Mouse (Mus musculus): ENCODE data around the gene Tmem109. TPM values are rescaled to one million over a fixed set of nuclear protein-coding genes. Genes with fewer than 3 reads are reported as not detected.

The Tmem109 gene
- 145 and 147 TPM in 2 replicates for polyA plus RNA-seq (2015; fragmentation: Nextera tagmentation; extraction: Ambion mirVana)

DNA sequence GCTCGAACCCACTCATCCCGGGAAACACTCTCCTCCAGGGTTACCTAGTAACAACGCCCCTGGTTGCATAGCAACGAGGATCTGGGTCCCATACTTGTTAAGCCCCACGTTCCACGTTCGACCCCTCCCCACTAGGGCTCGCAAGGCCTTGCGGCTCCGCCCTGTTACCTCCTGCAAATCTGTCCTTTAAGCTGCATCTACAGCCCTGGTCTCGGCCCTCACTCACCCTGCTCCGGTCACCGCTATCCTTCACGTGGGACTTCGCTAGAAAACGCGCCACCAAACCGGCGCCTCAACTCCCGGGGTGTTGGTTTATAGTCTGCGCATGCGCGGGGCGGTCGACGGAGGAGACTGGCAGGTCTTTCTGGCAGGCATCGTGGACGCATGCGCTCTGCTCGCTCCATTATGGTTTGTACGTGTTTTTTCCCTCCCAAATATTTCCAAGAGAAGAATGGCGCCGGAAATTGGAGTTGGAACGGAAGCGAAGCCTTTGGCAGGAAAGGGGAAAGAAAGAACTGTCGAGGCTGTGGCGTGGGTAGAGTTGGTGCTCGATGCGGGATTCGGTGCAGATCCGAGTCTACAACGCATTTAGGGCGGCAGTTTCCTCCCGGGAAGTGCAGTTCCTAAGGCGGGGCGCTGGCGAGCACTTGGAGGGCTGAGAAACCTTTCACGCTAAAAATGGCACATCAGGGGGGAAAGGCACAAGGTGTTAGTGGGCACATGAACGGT lies at the start of gene Tmem109:
Tmem109 (minus strand) TSS at position 576 of the 729 bp plus-strand sequence.
- Histone ChIP-seq H3K4me3 (ENCODE audit: low read length) (peak within 1 kb of the TSS; percentile 55), H3K9ac (ENCODE audit: low read length) (peak within 1 kb of the TSS; percentile 64), H3K4me2 (ENCODE audit: low read depth, low read length) (peak within 1 kb of the TSS; percentile 65), H3K9me3 (ENCODE audit: control insufficient read depth, low read length) (0 out of 2 replicates have a peak, but pooled peaks cover 4% of the 10 kb centered on the region), H3K36me3 (ENCODE audit: control insufficient read depth, insufficient read depth, low read length) (no peaks in the 10 kb centered on the region), H3K27ac (ENCODE audit: low read length) (peak within 1 kb of the TSS; percentile 93), H3K4me1 (replicated peaks; ENCODE audit: control insufficient read depth, insufficient read depth, low read length) (peaks cover 12% of the 10 kb centered on the region), H3K27me3 (ENCODE audit: control insufficient read depth, insufficient read depth, low read depth, low read length) (no peaks in the 10 kb centered on the region)
- under 1% methylated on average over 49 of the region's 49 CpGs for WGBS
- ATAC-seq (ENCODE audit: low read depth): peak; percentile 89

DNA sequence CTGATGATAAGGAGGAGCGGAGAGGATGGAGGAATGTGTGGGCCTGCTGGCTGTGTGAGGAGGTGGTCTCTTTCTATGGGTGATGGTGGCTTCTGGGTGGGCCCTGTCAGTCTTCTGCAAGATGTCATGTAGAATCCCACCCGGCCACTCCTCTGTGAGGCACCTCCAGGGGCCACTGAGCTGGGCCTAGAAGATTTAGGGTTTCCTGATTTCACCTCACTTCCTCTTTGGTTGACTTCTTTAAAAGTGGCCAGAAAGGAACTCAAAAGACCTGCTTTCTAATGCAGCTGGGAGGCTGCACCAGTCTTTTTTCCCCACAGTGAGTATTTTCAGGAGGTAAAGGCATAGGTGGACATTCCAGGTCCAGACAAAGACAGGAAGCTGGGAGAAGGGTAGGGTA lies 48.8 kb upstream of the Tmem109 start:
- no peaks in the 10 kb centered on the region for H3K36me3 ChIP-seq (ENCODE audit: control insufficient read depth, insufficient read depth, low read length)
- H3K27ac ChIP-seq (ENCODE audit: low read length): no peak overlapping the region
- no peak overlapping the region for H3K4me2 ChIP-seq (ENCODE audit: low read depth, low read length)
- no peaks in the 10 kb centered on the region for H3K27me3 ChIP-seq (ENCODE audit: control insufficient read depth, insufficient read depth, low read depth, low read length)
- H3K4me1 ChIP-seq (replicated peaks; ENCODE audit: control insufficient read depth, insufficient read depth, low read length): no peaks in the 10 kb centered on the region
- WGBS: 66% methylated on average over 2 of the region's 2 CpGs
- no peaks in the 10 kb centered on the region for H3K9me3 ChIP-seq (ENCODE audit: control insufficient read depth, low read length)
- H3K9ac ChIP-seq (ENCODE audit: low read length): no peak overlapping the region
- no peak for ATAC-seq (ENCODE audit: low read depth)
- no peak overlapping the region for H3K4me3 ChIP-seq (ENCODE audit: low read length)

DNA sequence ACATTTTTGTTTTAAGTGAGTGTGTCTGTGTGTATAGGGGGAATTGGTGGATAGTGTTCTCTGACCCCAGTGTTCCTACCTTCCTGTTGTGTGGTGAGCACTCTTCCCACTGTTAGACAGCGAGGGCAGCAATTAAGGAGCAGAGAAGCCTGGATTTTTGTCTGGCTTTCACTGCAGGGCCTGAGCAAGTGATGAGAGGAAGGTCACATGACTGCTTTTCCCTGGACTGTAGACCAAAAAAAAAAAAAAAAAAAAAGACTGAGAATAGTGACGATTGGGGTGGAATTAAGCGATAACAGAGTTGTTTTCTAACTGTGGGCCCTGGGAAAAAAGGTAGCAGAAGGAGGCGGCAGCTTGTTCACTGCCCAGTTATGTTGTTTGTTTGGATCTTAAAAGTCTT lies 44.9 kb upstream of the Tmem109 start:
- no peak overlapping the region for H3K4me2 ChIP-seq (ENCODE audit: low read depth, low read length)
- 42% methylated on average over 4 of the region's 4 CpGs for WGBS

DNA sequence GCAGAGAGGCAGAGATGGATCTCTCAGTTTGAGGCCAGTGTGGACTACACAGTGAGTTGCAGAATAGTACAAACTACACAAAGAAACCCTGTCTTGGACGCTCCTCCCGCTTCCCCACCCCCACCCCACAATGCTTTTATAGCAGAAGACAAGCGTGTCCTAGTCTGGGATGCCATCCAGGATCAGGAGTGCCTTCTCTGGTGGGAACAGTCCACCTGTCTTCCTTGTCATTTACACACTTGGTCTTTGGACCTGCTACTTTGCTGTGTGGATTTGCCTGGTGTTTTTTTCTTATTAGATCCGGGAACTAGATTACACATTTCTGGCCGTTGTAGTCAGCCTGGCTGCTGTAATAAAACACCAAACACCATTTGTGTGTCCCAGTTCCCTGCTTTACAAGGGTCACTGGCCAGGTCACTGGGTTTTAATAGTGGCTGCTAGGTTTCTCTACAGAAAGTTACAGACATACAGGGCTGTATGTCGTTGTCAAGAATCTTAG lies 44.4 kb upstream of the Tmem109 start:
- no peak for ATAC-seq (ENCODE audit: low read depth)

More for the DNA sequence above, 44.9 kb upstream of the Tmem109 start:
- no peaks in the 10 kb centered on the region for H3K27me3 ChIP-seq (ENCODE audit: control insufficient read depth, insufficient read depth, low read depth, low read length)
- no peak for ATAC-seq (ENCODE audit: low read depth)
- H3K4me3 ChIP-seq (ENCODE audit: low read length): no peak overlapping the region
- H3K9me3 ChIP-seq (ENCODE audit: control insufficient read depth, low read length): no peaks in the 10 kb centered on the region
- no peaks in the 10 kb centered on the region for H3K4me1 ChIP-seq (replicated peaks; ENCODE audit: control insufficient read depth, insufficient read depth, low read length)
- no peak overlapping the region for H3K27ac ChIP-seq (ENCODE audit: low read length)
- no peak overlapping the region for H3K9ac ChIP-seq (ENCODE audit: low read length)
- no peaks in the 10 kb centered on the region for H3K36me3 ChIP-seq (ENCODE audit: control insufficient read depth, insufficient read depth, low read length)

DNA sequence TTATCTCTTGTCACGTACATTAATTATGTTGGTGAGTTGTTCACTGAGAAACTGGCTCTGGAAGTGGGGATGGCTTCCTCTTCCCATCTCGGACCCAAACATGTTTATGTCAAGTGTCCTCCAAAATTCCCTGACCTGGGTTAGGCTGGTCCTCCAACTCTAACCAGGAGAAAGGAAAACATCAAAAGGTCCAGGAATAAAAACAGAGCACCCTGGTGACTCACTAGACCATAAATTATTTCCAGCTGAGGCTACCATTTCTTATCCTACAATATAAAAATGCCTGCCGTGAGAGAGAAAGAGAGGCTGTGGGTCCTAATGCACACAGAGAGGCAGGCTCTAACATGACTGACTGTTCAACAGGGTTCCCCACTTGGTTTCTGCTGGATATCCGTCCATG lies 42.4 kb upstream of the Tmem109 start:
- no peak for ATAC-seq (ENCODE audit: low read depth)
- Histone ChIP-seq H3K27me3 (ENCODE audit: control insufficient read depth, insufficient read depth, low read depth, low read length) (no peaks in the 10 kb centered on the region), H3K9ac (ENCODE audit: low read length) (no peak overlapping the region), H3K36me3 (ENCODE audit: control insufficient read depth, insufficient read depth, low read length) (no peaks in the 10 kb centered on the region), H3K9me3 (ENCODE audit: control insufficient read depth, low read length) (no peaks in the 10 kb centered on the region), H3K4me2 (ENCODE audit: low read depth, low read length) (no peak overlapping the region), H3K4me1 (replicated peaks; ENCODE audit: control insufficient read depth, insufficient read depth, low read length) (no peaks in the 10 kb centered on the region), H3K4me3 (ENCODE audit: low read length) (no peak overlapping the region), H3K27ac (ENCODE audit: low read length) (no peak overlapping the region)
- WGBS: 42% methylated on average over 4 of the region's 4 CpGs

More for the DNA sequence above, 44.4 kb upstream of the Tmem109 start:
- Histone ChIP-seq H3K4me2 (ENCODE audit: low read depth, low read length) (no peak overlapping the region), H3K27ac (ENCODE audit: low read length) (no peak overlapping the region), H3K36me3 (ENCODE audit: control insufficient read depth, insufficient read depth, low read length) (no peaks in the 10 kb centered on the region), H3K4me1 (replicated peaks; ENCODE audit: control insufficient read depth, insufficient read depth, low read length) (no peaks in the 10 kb centered on the region), H3K4me3 (ENCODE audit: low read length) (no peak overlapping the region), H3K9me3 (ENCODE audit: control insufficient read depth, low read length) (no peaks in the 10 kb centered on the region), H3K9ac (ENCODE audit: low read length) (no peak overlapping the region), H3K27me3 (ENCODE audit: control insufficient read depth, insufficient read depth, low read depth, low read length) (no peaks in the 10 kb centered on the region)
- WGBS: 49% methylated on average over 6 of the region's 6 CpGs

DNA sequence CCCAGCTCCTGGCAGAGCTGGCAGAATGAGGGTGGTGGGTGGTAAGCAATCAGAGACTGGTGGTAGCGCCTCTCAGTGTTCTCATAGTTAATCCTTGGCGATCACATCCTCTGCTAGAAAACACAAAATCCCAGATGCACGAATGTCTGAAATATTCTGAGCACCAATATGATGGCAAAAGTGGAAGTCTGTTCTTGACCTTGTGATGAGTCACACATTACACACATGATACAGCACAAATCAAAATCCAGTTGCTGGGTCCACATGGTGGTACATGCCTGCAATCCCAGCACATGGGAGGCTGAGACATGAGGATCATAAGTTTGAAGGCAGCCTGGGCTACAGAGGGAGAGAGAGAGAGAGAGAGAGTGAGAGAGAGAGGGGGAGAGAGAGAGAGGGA lies 39.3 kb upstream of the Tmem109 start:
- no peak overlapping the region for H3K4me2 ChIP-seq (ENCODE audit: low read depth, low read length)
- ATAC-seq (ENCODE audit: low read depth): no peak
- H3K36me3 ChIP-seq (ENCODE audit: control insufficient read depth, insufficient read depth, low read length): no peaks in the 10 kb centered on the region
- H3K27ac ChIP-seq (ENCODE audit: low read length): no peak overlapping the region
- no peak overlapping the region for H3K4me3 ChIP-seq (ENCODE audit: low read length)
- whole genome bisulfite sequencing: 74% methylated on average over 3 of the region's 3 CpGs
- no peak overlapping the region for H3K9ac ChIP-seq (ENCODE audit: low read length)
- H3K27me3 ChIP-seq (ENCODE audit: control insufficient read depth, insufficient read depth, low read depth, low read length): no peaks in the 10 kb centered on the region
- H3K9me3 ChIP-seq (ENCODE audit: control insufficient read depth, low read length): no peaks in the 10 kb centered on the region
- no peaks in the 10 kb centered on the region for H3K4me1 ChIP-seq (replicated peaks; ENCODE audit: control insufficient read depth, insufficient read depth, low read length)

DNA sequence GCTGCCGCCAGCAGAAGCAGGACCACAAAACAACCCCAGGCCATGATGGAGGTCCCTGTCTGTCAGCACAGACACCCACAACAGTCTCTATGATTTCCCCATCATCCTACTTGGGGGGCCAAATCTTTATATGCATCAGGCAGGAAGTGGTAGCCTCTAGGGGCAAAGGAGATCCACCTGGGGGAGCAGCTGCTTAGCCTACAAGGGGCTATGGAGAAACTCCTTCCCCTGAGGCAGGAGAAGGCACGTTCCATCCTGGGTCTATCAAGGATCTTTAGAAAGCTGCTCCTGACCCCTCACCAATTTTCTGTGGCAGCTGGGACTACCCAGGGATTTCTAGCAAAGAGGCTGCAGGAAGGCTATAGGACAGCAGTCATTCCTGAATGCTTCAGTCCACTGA lies 38.7 kb upstream of the Tmem109 start, which contains the start of gene Zp1:
Zp1 (minus strand) TSS at position 101 of the 400 bp plus-strand sequence.
- H3K9ac ChIP-seq (ENCODE audit: low read length): no peak within 1 kb of the TSS
- no peak within 1 kb of the TSS for H3K4me3 ChIP-seq (ENCODE audit: low read length)
- 48% methylated on average over 2 of the region's 2 CpGs for WGBS

DNA sequence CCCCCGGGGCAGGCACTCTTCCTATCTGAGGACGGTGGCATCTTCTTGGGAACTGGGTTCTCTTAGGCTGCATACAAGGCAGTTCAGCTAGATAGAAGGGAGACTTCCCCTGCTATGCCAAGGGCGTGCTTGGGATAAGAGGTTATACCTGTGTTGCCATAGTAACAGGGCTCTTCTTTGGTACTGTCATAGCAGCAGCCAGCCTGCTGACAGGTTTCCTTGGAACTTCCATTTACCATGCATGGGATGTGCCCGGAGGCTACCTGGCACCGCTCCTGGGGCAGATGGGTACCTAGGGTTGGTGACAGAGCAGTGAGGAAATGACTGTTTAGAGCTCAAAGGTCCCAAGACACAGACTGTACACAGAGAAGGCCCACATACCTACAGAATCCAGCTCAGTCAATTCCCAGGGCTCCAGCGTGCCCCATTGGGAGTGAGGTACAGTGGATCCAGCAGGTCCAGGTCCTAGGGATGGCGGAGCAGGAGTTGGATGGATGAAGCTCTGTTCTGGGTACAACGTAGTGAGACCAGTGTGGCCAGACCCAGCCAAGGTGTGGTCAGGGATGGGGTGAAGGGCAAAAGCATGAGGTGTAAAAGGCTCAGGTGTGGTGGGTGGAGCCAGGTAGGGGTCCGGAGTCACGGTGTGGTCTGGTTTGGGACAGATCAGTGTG lies 36.7 kb upstream of the Tmem109 start:
- no peaks in the 10 kb centered on the region for H3K4me1 ChIP-seq (replicated peaks; ENCODE audit: control insufficient read depth, insufficient read depth, low read length)
- 81% methylated on average over 10 of the region's 10 CpGs for WGBS
- no peaks in the 10 kb centered on the region for H3K27me3 ChIP-seq (ENCODE audit: control insufficient read depth, insufficient read depth, low read depth, low read length)
- H3K36me3 ChIP-seq (ENCODE audit: control insufficient read depth, insufficient read depth, low read length): no peaks in the 10 kb centered on the region
- no peaks in the 10 kb centered on the region for H3K9me3 ChIP-seq (ENCODE audit: control insufficient read depth, low read length)
- no peak overlapping the region for H3K4me2 ChIP-seq (ENCODE audit: low read depth, low read length)
- no peak overlapping the region for H3K4me3 ChIP-seq (ENCODE audit: low read length)
- no peak; the same call in 1 of the 2 replicates for ATAC-seq (ENCODE audit: low read depth)
- H3K9ac ChIP-seq (ENCODE audit: low read length): no peak overlapping the region
- no peak overlapping the region for H3K27ac ChIP-seq (ENCODE audit: low read length)

More for the DNA sequence above, 38.7 kb upstream of the Tmem109 start, which contains the start of gene Zp1:
- Histone ChIP-seq H3K36me3 (ENCODE audit: control insufficient read depth, insufficient read depth, low read length) (no peaks in the 10 kb centered on the region), H3K27ac (ENCODE audit: low read length) (no peak within 1 kb of the TSS), H3K27me3 (ENCODE audit: control insufficient read depth, insufficient read depth, low read depth, low read length) (no peaks in the 10 kb centered on the region), H3K4me1 (replicated peaks; ENCODE audit: control insufficient read depth, insufficient read depth, low read length) (no peaks in the 10 kb centered on the region), H3K4me2 (ENCODE audit: low read depth, low read length) (no peak within 1 kb of the TSS), H3K9me3 (ENCODE audit: control insufficient read depth, low read length) (no peaks in the 10 kb centered on the region)
- no peak for ATAC-seq (ENCODE audit: low read depth)

DNA sequence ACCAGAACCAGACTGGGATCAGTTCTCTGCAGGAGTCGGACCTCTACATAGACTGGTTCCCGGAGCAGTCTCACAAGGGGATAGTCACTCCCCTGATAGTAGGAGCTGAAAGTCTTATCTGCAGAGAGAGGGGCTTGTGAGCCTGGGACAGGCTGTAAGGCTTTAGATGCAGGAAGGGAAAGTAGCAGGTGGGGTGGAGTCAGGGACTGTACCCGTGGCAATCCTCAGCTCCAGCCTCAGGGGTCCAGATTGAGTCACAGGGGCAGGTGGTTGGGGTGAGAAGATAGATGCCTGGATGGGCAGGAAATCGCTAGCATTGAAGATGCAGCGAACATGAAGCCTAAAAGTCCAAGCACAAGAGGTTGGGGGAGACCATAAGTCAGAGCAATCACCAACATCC lies 34.7 kb upstream of the Tmem109 start:
- Histone ChIP-seq H3K4me2 (ENCODE audit: low read depth, low read length) (no peak overlapping the region), H3K9ac (ENCODE audit: low read length) (no peak overlapping the region), H3K4me3 (ENCODE audit: low read length) (no peak overlapping the region), H3K9me3 (ENCODE audit: control insufficient read depth, low read length) (no peaks in the 10 kb centered on the region), H3K27ac (ENCODE audit: low read length) (no peak overlapping the region), H3K36me3 (ENCODE audit: control insufficient read depth, insufficient read depth, low read length) (no peaks in the 10 kb centered on the region), H3K27me3 (ENCODE audit: control insufficient read depth, insufficient read depth, low read depth, low read length) (no peaks in the 10 kb centered on the region), H3K4me1 (replicated peaks; ENCODE audit: control insufficient read depth, insufficient read depth, low read length) (no peaks in the 10 kb centered on the region)
- WGBS: 58% methylated on average over 5 of the region's 5 CpGs
- no peak for ATAC-seq (ENCODE audit: low read depth)
